Mouse (Mus musculus) liver, adult 2 months (tissue): ENCODE results near the gene Myo5c.

Source experiments
- CTCF ChIP-seq: fragments of 200-500 bp; IDR thresholded peaks from 2 replicates; pipeline ENCODE4 v1.5.1; 2011; ENCODE audit warnings: low read depth, low read length, control low read depth
- POLR2A ChIP-seq: fragments of 200-500 bp; IDR thresholded peaks from 2 replicates; pipeline ENCODE4 v1.6.1; 2011; ENCODE audit warnings: low read length, control low read depth; ENCODE audit not compliant: insufficient read depth; ENCODE audit errors: extremely low read depth

GRCm38 (mm10) chr9:75270382-75270781 is 38.6 kb downstream of the Myo5c start:
- TF ChIP-seq CTCF, result no peak
- no peak for TF ChIP-seq POLR2A
